Mouse (Mus musculus): ENCODE measurements around the gene Chst11. TPM values are rescaled to one million over a fixed set of nuclear protein-coding genes. Genes with fewer than 3 reads are reported as not detected.

Chst11 gene
- total RNA-seq, 4 experiments from 2014 or later = 0.61 to 1.5 (median 1.2) TPM

- DNase-seq (ENCODE audit: low spot score in 2 of 2) = no peak
These were observed 150.7 kb downstream of the Chst11 start for GRCm38 (mm10) chr10:83135963-83136362.

DNA sequence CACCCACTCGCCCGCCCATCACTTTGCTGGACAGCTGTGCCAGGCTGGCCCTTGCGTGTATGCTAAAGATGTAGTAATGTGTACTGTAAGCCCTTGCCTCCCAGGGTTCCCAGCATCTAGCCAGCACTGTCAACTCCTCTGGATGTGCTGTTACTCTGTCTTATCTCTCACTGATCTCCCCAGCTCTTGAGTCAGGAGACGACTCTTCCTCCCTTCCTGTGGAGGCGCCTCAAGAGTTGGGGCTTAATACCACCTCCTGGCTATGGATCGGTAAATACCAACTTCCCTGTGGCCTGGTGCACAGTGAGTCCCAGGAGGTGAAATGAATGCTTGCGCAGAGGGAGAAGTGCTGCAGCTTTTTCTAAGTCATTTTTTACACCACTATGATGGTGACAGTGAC is 151.8 kb downstream of the Chst11 start:
- DNase-seq (ENCODE audit: low spot score in 2 of 2) = no peak

- DNase-seq (ENCODE audit: low spot score in 2 of 2) = no peak
These were observed 154.0 kb downstream of the Chst11 start for GRCm38 (mm10) chr10:83139276-83139675.

DNA sequence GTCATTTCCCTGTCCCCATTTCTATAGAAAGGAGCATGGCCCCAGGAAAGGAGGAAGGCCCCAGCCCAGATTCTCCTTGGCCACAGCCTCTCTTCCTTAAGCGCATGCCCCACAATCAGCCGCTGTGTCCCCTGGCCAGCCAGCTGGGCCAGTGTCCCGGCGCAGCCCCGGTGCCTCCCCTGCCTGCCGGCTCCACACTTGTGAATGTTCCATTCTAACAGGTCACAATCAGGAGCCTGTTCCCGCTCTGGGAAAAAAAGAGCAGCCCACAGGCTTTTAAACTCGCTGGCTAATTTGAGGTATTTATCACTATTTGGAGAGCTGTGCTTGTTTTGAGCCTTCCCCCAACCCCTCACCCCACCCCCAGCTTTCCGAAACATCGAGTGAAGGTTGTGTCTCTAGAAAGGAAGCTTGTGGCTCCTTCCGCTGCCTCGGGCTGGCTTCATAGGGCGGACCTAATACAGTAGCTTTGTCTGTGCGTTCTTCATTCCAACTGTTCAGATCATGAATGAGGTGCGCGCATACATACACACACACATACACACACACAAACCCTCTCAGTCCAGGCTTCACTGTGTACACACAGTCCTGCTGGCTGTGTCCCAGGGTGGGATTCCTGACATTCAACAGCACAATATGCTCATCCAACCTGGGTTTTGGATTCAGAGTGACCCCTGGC is 155.1 kb downstream of the Chst11 start:
- no peak for DNase-seq (ENCODE audit: low spot score in 2 of 2)

DNA sequence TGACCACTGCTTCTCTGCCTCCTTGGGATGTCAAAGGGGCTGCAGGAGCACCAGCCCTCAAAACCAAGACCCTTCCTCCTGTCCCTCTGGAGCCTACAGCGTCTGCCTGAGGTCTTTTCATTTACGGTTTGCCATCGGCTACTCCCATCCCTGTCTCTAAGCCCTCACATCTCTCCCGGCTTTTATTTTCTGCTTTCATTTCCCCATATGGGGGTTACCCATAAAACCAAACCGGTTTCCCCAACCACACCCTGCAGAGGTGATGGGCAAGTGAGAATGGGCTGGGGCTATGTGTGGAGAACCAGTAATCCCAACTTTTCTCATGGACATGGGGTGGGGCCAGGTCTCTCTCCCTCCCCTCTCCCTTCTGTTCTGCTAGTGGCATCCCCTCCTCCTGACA is 156.1 kb downstream of the Chst11 start:
- DNase-seq (ENCODE audit: low spot score in 2 of 2) = no peak

DNA sequence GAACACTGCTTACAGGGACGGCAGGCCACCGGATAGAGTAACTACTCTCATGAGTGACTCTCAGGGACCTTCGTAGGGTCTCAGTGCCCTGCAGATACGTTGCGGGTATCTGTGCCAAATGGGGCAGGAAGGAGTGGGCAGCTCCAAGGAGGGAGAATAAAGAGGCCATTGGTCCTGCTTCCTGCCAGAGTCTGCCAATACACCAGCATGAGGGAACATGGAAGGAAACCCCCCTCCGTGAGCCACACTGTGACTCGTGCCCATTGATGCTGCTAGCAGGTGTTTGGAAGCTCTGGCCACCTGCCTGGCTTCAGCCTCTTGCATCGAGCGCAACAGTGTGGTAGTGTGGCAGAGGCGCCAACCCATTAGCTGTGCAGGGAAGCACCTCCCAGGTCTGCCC is 157.8 kb downstream of the Chst11 start:
- no peak for DNase-seq (ENCODE audit: low spot score in 2 of 2)

GRCm38 (mm10) chr10:83145836-83146235 is 160.5 kb downstream of the Chst11 start:
- DNase-seq (ENCODE audit: low spot score in 2 of 2) = no peak

DNA sequence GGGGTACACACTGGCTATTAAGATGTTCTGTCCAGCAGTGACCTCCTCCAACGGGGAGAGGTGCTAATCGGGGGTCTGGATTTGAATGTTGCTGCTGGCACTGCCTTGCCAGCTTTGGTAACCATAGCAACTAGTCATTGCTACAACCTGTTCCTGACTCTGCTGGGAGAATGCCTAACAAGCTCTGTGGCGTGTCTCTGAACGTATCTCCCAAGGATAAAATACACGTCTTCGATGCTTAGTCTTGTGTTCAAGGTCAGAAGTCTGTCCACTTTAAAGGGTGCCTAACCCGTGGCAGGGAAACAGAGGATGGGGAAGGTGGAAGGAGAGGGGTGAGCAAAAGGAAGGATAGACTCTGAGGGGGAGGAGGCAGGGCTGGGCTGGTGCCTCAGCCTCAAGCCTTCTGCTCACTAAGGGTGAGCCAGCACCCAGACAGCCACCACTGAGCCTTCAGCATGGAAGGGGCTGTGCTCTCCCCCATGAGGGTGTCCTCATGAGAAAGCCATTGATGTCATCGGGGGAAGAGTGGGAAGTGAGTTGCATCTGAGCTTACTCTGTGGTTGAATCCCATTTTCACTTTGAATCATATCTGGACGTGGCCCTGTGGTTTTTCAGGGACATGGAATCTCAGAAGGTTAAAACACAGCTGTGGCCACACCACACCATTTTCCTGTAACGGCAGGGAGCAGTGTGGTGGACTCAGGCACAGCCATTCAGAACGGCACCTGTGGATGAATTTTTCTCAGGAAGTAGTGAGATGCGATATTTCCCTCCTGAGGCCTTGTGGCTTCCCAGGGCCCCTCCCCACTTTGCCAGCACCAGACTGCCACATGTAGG is 164.3 kb downstream of the Chst11 start:
- no peak for DNase-seq (ENCODE audit: low spot score in 2 of 2)

DNA sequence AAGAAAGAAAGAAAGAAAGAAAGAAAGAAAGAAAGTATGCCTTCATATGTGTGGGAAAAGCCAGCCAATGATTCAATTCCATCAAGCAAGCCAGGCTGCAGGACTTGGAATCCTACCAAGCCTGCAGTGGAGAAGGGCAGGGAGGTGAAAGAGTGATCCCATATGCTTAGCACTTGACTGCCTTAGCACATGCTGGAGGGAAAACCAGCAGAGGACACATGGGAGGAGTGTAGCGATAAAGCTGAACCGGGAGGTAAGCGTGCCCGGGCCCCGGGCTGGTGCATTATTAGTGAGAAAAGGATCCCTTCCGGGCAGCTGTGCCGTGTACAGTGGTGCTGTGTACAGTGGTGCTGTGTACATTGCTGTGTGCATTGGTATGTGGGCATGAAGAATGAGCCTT is 165.3 kb downstream of the Chst11 start:
- no peak for DNase-seq (ENCODE audit: low spot score in 2 of 2)

DNA sequence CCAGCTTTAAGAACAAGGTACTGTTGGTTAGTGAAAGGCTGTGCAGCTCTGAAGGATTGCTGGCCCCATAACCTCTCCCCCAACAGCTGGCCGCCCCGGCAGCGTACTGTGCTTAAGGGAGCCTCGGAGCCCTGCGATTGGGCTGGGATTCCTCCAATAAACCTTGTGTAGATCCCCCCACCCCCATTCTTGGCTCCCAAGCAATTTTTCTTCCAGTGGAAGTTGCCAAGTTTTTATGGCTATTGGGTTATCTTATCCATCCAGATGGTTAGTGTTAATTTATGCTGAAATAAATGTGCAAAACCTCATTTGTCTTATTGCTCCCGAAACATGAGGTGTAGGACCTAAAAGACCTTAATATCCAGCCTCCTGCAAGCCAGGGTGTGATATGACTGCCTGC is 166.1 kb downstream of the Chst11 start:
- no peak for DNase-seq (ENCODE audit: low spot score in 2 of 2)

DNA sequence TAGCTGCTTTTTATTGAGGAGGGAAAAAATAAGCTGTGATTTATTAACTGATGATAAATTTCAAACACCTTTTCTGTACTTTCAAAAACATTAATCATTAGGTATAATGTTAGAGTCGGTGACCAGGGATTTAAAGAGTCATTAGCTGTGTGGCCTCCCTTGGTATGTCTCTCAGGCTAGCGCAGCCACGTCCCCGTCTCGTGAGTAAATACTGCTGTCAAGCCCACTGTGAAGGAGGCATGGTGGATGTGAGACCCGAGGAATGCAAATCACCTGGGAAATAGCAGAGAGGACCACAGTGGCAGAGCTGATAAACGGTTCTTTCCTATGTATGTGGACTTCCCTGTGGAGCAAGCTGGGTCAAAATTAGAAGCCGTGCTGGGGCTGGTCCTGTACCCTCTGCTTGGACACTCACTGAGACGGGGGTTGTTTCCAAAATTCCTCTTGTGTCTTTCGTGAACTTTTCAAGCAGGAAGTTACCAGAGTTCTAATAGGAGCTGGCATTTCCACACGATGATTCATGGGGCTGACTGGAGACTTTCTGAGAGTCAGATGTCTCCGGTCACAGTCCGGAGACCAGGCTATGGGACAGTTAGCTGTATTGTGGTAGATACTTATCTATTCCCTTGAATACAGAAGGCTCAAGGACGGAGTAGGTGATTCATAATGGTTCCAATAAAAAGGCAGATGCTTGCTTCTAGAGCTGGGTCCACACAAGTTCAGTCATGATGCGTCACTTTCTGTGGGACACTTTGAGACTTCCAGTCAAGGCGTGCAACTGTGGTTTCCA is 166.8 kb downstream of the Chst11 start:
- no peak for DNase-seq (ENCODE audit: low spot score in 2 of 2)

GRCm38 (mm10) chr10:83152723-83153122 is 167.4 kb downstream of the Chst11 start:
- no peak for DNase-seq (ENCODE audit: low spot score in 2 of 2)

DNA sequence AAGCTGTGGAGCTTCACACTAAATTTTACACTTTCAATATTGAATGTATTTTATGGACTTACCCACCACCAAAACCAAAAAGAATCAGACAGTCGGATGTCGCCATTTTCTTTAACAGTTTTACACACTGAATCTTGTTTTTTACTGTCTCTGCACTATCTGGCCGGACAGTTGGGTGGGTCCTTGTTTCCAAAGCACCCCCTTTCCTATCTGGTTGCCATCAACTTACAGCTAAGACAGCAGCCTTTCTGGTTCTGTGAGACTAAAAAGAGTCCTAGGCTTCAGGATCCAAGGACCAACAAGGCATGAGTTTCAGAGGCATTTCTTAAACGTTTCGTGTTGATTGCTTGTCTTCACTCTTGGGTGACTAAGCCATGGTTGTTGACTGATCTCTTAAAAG is 168.1 kb downstream of the Chst11 start:
- no peak for DNase-seq (ENCODE audit: low spot score in 2 of 2)

DNA sequence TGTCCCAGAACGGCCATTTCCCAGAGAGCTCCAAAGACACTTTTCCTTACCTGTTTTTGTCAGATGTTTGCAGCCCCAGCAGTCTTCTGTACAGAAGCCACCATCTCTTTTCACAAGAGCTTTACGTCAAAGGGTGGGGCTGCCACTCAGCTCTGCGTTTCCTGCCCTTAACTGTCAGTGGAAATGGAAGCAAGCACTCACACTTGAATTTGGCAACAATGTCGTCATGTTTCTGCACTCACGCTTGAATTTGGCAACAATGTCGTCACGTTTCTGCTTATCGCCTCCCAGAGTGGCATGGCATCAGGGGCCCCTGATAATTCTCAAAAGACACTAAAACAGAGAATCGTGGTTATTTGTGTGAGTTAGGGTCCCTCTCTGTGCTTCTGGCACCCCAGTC is 168.6 kb downstream of the Chst11 start:
- DNase-seq (ENCODE audit: low spot score in 2 of 2) = no peak

- no peak for DNase-seq (ENCODE audit: low spot score in 2 of 2)
These were observed 172.0 kb downstream of the Chst11 start for GRCm38 (mm10) chr10:83157289-83157688.

- no peak for DNase-seq (ENCODE audit: low spot score in 2 of 2)
These were observed 173.0 kb downstream of the Chst11 start for GRCm38 (mm10) chr10:83158322-83158721.

DNA sequence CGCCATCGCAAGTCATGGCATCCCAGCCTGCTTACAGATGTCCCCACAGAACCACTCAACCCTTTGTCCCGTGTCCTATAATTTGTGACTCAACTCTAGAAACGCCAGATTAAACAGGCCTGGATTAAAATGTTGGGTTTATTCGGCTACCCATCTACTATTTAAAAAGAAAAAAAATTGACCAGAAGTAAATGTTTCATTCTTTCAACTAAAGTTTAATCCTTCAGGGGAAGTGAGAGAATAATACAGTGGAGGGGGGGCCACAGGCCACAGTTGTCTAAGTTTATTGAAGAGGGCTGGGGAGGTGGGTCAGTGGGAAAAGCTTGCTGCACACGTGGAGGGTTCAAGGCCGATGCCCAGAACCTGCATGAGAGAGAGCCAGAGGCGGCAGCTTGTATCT is 173.9 kb downstream of the Chst11 start:
- no peak for DNase-seq (ENCODE audit: low spot score in 2 of 2)

GRCm38 (mm10) chr10:83161656-83162365 is 176.5 kb downstream of the Chst11 start:
- peak; percentile 72 for DNase-seq (ENCODE audit: low spot score in 2 of 2)

DNA sequence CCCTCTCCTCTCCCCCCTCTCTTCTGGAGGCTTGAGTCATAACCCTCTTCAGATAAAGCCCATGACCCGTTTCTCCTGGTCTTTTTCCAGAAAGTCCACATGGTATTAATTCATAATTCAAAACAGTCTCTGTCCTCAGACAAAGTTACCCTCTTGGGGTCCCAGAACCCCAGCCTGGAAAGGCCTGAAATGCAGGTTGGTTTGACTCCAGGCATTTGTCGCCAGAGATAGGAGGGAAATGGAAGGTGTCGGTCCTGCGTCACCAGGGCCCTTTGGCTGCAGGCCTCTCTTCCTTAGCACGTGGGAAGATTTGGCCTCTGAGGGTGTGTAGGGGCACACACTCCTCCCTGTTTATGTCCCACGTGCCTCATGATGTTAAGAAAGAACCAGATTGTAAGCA is 178.6 kb downstream of the Chst11 start:
- no peak for DNase-seq (ENCODE audit: low spot score in 2 of 2)

DNA sequence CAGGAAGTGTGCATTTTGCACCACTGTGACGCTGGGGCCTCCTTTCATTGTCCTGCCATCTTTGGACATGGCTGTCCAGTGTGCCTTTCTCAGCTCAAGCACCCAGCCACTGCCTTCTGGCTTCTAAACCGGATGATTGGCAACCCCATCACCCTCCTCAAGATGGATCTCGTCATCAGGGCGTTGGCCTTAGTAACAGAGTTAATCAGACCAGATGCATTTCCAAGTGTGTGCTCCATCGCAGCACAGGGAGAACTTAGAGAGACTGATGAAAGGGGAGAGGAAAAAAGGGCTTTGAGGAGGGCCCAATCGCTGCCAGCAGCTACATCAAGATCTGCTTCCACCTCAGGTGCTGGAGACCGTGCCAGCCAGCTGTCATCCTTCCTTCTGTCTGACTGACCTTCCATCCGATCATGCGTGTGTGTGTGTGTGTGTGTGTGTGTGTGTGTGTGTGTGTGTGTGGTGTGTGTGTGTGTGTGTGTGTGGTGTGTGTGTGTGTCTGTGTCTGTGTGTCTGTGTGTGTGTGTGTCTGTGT is 179.7 kb downstream of the Chst11 start:
- DNase-seq (ENCODE audit: low spot score in 2 of 2) = no peak

DNA sequence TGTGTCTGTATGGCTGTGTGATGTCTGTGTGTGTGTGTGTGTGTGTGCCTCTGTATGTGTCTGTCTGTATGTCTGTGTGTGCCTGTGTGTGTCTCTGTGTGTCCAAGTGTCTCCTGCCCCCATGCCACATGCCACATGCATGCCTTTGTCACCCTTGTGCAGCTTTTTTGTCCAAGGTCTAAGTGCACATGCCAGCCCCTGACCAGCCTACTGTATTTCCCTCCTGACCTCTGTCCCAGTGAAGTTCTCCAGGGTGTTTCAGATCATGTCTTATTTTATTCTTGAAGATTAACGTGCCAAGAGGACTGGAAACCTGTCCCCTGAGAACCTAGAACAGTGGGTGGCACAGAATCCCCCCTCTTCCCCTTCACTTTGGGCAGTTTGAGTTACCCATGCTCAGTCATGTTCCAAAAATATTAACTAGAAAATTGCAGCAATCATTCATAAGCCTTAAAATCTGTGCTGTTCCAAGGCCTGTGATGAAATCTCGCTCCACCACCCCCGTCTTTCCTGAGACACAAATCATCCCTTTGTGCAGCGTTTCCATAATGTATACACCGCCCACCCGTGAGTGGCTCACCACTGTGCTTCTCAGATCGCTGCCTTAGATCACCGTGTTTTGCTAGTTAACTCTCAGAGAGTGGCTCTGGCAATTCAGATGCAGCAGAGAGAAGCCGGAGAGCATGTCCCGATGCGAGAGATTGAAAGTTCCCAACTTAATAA is 180.4 kb downstream of the Chst11 start:
- DNase-seq (ENCODE audit: low spot score in 2 of 2) = no peak
